Mouse (Mus musculus) c-Kit-positive CD71-negative TER-119-negative erythroid progenitor cells, embryonic 14.5 days (primary cell): ENCODE data around the gene Pip4k2c.
"Not testable (repeated sequence)": the region's sequence is repeated elsewhere in the genome, so short reads cannot be mapped to it uniquely, and the experiment has no call there.

Experiments
- DNase-seq: peaks from one replicate; pipeline ENCODE4 v3.0.0-alpha.2; 2013; ENCODE audit warnings: low read depth

The Pip4k2c gene

DNA sequence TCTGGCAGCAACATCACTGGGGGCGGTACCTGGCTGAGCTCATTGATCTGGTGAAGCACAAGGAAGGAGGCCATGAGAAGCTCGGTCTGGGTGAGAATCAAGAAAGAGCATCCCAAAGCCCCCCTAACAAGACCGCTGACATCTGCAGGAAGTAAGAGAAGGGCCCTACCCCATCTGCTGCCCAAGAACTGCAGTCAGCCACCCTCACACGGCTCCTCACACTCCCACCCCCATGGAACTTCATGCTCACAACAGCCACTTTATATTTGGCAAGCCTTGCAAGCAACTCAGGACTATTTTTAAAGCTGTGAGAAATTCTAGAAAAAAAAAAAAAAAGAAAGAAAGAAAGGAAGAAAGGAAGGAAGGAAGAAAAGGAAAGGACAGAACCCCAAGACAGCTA lies 2.5 kb downstream of the Pip4k2c start:
- no peak for DNase-seq

DNA sequence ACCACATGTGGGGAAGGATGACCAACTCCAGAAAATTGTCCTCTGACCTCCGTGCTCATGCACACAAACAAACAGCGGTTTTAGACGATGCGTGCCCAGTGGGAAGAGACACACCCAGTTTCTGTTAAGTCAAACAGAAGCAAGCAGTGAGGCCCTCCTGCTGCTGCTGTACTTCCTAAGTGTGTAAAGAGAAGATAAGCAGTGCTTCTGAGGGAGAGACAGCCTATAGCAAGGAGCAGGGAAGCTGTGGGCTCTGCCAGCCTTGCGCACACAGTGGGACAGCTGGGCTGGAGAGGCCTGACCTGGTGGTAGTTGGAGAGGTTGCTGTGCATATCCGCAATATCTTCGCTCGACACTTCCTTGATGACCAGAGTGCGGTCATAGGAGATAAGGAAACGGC lies 6.0 kb downstream of the Pip4k2c start:
- no peak for DNase-seq

DNA sequence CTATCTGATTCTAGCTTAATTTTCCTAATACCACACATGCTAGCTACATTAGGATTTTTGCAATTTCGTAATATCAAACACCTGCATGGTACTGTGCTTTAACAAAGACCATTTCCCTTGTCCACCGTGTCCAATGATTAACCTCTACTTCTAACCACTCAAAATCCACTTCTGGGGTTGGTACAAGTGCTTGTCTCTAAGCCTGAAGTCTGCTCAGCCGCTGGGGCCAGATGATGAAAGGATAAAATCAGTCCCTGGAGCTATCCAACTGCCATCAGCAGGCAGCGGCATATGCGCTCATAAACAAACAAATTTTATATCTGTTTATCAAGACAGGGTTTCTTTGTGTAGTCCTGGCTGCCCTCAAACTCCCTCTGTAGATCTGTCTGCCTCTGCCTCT lies 6.8 kb downstream of the Pip4k2c start:
- DNase-seq = no peak

DNA sequence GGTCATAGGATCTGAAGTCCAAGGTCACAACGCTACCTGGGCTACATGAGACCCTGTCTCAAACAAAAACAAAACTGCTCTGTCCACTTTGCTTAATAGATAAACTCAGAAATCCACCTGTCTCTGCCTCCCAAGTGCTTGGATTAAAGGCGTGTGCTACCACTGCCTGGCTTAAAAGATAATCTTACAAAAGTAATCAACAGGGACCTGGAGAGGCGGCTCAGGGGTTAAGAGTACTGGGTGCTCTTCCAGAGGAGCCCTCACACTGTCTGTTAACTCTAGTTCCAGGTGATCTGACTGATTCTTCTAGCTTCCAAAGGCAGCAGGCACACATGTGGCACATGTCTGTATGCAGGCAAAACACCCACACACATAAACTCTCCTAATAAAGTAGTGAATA lies 8.3 kb downstream of the Pip4k2c start:
- DNase-seq = no peak

DNA sequence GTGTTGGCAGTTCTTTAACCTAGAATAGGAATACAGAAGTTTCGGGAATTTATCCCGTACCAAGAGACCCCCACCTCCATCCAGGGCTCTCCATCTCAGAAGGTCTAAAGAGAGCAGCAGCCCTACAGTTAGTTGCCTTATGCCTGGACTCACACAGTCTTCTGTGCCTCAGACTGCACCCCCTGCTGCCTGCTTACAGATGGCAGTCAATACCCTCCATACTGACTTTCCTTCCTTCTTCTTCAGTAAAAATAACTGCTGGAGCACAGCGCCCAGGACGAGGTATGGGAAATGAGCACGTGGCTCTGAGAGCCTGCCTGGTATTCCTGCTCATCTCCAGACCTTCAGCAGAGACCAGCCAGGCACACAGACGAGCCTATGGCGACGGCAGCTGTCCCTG lies 11.1 kb downstream of the Pip4k2c start:
- DNase-seq = no peak

DNA sequence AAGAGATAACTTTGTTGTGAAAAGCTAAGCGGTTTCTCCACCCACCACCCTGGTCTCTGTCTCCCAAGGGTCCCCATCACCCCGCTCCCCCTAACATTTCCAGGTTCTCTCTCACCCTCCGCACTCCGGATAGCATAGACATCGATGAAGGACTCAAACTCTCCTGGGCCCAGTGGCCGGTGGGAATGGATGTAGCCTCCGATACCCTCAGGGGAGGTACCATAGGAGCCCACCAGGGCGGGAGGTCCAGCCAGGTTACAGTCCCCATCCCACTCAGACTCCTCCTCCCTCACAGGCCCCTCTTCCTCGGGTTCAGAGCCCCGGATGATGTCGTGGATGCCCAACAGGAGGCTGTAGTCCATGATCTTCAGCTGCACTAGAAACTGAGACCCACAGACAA lies 11.9 kb downstream of the Pip4k2c start:
- no peak for DNase-seq

DNA sequence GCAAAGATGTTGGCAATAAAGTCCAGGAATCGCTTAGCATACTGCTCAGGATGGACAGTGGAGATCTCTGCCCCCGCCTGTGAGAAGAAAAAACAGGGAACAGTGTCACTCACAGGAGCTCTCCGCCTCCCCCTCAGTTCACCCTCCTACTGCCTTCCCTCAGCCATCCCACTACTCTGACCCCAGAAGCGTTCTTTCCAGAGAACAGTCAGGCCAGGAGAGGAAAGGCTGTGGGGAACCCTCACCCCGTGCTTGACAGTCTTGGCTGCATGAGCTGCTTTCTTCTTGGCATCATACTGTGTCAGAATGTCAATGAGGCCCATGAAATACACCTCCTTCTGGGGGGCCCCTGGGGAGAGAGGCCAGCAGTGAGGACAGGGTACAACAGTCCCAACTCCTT lies 12.3 kb downstream of the Pip4k2c start:
- no peak for DNase-seq

DNA sequence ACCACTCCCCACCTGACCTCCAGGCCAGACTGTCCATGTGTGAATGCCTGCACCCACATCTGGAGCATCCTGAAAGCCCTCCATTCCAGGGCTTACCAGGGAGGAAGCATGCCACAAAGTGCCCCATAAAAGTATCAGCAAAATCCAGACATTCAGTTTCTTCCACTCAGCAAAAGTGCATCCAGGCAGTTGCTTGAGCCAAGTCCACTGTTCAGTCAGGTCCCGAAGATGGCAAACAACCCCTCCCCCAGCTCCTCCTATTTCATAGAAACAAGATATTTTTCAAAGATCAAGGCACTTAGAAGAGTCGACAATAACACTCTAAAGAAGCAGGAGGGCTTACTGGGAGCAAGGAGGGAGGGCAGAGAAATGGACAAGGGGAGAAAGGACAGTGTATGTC lies 12.9 kb downstream of the Pip4k2c start:
- no peak for DNase-seq

DNA sequence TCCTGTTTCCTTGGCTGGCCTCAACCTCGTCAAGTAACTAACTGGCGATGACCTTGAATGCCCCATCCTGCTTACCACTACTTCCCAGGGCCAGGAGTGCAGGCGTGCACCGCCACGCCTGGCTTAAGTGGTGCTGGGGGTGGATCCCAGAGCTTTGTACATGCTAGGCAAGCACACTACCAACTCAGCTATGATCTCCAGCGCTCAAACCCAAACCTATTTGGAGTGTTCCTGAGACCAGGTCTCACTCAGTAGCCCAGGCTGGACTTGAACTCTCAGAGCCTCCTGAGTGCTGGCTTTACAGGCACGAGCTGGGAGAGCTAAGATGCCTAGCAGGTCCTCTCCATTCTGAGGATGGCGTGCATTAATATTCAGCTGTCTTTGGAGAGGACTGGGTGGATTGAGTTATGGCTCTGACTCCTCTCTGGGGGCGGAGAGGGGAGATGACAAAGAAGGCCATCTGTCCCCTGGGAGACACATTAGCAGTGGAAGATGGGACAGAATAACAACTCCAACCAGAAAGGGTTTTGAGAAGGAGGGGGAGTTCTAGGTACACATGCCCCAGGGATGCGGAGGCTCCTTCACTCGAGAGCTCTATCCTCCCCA lies 13.8 kb downstream of the Pip4k2c start:
- DNase-seq = no peak

DNA sequence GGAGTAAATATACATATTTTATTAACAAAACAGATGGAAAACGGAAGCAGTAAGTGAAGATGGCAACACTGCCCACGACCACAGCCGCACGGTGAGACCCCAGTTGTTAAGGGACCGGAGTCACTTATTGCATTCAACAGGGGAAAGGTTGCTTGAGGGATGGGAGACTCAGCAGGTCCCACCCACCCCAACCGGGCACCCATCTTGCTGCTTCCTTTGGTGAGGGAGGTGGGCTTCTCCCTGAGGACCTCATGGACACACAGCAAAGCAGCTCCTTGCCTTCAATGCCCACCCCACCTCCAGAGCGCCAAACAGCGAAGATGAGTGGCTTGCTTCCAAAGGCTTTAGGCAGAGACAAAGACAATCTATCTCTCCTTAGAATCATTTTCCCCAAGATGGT lies 14.3 kb downstream of the Pip4k2c start:
- DNase-seq = no peak

DNA sequence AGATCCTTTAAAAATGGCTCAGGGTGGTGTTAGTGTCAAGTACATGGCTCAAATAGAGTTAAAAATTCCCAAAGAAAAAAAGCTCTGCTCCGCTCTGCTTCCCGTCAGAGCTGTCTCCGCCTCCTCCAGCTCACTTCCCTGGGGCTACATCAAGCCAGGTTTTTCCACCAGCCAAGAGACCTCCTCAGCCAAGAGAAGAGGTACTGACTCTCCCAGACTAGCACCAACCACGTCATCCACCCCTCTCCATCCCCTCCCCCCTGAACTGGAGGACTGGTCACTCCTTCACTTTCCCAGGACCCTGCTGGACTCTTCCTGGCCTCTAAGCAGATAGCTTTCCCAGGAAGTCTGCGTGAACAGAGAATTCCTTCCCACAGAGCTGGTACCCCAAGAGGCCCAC lies 15.0 kb downstream of the Pip4k2c start:
- DNase-seq = no peak

DNA sequence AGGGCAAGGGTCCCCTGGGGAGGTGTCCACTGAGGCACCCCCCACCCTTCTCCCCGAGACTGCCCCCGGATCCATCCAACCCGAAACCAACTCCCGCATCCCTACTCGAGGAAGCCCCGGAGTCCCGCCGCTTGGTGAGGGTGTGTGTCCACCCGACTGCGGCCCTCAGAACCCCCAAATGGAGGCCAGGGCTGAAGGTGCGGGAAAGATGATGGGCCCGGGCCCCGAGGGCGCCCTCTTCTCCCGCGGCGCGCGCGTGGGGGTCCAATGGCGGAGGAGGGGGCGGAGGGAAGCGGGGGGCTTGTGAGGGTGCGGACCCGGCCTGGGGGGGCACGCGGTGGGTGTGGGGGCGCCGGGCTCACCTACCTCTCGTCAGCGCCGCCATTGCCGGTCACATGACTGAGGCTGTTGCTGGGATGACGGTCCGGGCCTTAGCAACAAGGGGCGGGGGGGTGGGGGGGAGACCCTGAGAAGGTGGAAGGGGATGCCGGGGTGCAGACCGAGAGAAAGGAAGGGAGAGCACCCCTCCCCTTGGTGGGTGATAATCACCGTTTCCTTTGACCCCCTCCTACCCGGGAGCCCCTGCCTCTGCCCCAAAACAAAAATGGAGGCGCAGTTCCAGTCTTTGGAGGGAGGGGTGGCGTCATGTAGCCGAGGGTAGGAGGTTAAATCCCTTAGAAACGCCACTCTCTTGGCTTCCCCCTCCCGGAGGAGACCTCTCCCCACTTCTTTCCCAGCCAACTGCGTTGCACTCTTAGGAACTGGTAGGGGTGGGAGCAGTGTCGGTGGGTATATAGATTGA lies 15.9 kb downstream of the Pip4k2c start, which contains the start of gene Dtx3:
Dtx3 (minus strand) TSS at position 401 of the 802 bp plus-strand sequence.
- DNase-seq = no peak

DNA sequence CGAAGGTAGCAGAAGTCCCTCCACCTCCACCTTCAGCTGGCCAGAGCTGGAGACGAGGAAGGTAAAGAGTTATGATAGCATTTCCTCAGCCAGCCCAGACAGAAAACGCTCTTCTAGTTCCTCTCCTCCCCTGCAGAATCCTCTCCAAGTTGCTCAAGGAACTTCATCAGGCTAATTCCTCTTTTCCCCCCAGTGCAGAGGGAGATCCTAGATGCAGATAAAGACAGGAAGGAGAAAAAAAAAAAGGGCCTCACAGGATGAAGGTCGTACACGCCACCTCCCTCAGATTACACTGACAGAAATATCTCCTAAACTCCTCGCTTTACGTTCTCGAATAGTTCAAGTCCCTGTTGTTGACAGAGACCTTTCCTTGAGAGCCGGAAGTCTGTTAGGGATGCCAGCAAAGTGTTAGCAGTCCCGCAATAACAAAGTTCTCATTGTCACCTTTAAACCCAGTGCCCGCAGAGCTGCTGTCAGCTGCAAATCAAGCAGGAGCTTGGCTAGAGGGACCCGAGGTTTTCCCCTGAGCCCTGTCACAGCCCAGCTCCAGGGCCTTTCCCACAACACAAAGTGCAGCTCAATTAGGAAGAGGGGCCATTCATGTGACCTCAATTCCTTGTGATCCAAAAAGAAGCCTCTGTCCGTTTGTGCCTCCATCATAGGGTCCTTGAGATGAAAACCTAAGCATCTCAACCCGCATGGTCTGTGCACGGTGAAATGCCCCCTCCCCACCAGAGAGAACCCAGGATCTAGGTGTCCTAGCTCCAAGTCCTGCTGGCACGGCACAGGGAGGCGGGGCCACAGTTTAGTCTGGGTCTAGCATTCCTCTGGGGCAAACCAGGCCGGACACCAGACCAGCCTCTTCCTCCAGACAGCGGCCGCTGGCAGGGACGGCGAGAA lies 16.7 kb downstream of the Pip4k2c start:
- no peak for DNase-seq

DNA sequence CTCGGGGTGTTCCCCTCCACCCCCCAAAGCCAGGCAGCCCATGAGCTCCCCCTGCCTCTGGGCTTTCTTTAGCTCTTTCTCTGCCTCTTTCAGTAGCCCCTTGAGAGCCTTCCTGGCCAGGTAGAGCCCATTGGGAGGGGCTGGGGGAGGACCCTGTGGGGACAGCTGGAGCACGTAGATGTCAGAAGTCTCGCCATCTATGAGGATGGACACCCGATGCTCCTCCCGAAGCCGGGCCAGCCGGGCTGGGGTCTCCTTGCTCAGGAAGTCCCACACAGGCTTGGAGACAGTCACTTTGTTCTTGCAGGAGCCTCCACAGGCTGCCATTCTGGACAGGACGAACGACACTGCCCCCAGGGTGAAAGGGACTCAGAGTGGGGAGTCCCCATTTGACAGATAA lies 18.4 kb downstream of the Pip4k2c start:
- no peak for DNase-seq

DNA sequence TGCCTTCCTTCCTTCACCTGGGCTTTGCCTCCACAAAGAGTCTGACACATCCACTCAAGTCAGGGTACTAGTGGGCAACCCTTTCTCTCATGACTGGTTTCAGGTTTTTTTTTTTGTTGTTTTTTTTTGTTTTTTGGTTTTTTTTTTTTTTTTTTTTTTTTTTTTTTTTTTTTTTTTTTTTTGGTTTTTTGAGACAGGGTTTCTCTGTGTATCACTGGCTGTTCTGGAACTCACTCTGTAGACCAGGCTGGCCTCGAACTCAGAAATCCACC lies 19.4 kb downstream of the Pip4k2c start:
- DNase-seq = not testable (repeated sequence)

DNA sequence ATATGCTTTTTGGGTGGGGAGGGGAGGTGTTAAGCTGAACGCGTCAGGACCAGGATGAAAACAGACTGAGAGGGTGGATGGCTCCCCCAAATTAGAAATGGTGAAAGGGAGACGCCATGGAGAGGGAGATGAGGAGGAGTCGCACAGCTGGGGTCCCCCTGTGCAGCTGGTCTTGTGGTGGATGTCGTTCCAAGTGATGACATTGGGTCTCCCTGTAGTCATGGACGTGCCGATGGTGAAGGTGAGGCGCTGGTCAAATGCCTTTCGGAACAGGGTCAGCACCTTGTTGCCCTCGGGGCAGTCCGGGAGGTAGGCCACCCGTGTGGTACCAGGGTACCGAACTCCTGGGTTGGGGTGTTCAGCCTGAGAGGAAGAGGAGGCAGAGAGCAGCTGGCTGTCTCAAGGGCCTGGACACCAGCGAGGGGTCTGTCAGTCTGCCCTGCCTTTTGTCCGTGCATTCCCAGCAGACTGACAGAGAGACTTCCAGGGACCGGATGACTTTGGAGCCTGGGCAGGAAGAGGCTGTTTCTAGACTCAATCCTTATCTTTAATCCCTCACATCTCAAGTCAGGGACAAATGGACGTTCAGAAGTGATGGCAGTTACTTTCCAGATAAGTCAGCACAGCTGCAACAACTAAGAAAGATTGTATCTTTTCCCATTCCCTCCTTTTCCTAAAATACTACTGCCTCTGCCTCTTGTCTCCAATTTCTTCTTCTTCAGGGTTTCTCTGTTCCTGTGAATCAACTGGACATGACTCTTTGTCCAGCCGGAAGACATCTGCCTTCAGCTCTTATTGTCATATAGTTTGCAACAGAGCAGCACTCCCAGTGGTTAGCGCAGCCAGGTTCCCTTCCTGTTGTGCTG lies 20.0 kb downstream of the Pip4k2c start:
- no peak for DNase-seq

DNA sequence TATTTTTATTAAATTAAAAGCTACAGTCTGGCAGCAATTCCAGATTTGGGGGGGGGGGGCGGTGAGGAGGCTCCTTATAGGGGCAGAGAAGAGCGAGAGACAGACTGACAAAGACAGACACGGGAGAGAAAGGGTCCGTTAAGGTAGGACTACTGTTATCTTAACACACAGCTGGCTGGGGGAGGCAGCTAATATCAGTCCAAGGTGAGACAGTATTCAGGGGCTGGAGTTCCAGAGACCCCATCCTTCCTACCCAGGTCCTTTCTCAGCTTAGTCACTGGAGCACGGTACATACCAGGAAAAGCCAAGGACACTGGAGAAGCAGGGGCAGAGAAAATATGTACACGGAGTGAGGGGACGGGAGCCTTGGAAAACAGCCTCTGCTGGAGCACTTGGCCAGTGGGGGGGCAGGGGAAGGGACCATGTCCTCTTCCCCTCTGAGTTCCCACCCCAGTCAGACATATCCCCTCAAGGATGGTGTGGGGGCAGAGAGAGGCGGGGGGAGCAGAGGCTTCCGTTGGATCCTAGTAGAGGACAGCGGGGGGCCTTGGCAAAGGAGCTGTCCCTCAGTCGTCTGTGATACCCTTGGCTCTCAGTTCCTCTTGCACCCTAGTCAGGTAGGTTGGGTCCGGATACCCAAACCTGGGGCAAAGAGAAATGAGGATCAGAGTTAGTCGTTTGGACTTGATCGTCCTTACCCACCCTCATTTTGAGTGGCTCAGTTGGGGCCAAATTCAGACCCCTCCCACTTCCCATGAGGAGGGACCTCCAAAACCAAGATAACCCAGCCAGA lies 20.8 kb downstream of the Pip4k2c start:
- no peak for DNase-seq

DNA sequence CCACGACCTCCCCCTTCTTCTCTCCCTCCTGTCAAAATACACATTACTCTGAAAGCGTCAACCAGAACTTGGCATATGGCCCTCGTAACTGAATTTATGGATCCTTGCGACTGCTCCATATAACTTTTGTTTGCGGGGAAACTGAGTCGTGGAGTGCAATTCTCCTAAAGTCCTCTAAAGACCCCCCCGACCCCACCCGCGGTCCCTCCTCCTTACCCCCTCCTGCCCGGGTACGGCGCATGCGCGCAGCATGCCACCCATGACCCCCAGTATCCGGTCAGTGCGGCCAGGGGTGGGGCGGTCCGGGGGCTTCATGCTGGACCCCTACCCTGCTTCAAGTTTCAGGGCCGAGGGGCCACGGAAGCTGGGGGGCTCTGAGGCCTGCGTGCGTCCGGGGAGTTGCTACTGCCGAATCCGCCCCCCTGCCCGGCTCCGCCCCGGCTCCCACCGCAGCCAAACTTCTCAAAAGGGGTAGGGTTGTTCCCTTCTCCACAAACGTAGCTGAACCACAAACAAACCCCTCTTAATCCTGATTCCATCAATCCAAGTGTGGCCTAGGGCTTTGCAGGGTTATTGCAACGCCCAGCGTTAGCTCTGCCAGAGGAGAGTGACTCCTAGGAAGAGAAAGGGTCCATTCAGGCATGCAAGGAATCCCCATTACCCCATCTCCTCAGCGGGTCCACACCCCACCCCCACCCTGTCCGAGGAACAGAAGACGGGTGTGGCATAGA lies 21.6 kb downstream of the Pip4k2c start, which contains the start of gene Arhgef25:
Arhgef25 (minus strand) TSS at position 433 of the 731 bp plus-strand sequence.
- DNase-seq = no peak

DNA sequence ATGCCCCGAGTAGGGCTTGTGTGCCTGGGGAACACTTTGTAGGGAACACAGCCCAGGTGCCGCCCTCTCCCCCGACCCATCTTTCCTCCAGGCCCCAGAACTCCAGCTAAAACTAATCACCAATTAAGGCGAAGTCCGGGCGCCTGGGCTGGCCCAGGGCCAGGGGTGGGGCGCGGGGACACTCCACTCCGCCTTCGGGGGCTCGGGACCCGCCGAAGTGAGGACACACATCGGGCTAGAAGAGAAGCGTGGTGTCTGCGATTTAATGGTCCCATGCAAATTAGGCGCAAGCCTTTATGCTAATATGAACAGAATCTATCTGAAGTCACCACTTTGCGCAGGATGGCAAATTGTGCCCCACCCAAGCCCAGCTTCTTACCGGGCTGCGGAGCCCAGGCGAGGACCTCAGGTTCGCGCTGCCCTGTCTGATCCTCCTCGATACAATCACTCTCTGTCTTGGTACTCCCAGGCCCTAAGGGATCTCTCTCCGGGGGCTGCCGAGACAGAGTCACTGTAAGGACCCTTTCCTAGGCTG lies 22.2 kb downstream of the Pip4k2c start:
- no peak for DNase-seq

DNA sequence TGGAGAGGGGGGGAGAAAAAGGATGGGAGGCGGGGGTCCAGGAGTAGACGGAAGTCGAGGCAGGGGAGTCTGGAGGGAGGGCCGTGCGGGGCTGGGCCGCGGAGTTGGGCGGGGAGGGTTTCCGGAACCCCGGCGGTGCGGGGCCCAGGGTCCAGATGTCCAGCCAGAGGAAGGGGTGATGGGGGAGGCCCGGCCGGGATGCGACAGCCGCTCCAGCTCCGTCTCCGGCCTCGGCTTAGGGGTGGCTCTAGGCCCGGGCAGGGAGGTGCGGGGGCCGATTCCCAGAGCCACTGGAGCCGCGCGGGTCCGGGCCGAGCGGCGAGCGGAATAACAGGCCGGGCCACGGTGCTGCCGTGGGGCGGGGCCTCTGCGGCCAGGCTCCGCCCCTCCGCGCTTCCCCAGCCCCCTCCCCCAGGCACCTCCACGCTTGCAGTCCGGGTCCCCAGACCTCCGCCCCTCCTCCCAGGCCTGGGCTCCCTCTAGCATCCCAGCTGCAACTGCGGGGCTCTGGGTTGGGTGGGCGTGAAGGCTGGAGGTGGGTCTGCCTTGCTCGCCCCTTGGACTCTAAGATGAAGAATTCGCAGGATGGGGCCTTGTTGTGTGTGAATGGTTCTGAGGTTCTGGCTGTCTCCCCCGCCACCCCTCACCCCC lies 22.8 kb downstream of the Pip4k2c start:
- DNase-seq = no peak
